Mouse (Mus musculus): ENCODE measurements at regions not wholly inside any gene's neighbourhood (a gene's known extent, or its start where the extent isn't known, plus 50 kb on each side); places are given as distances from the start of the nearest gene placed in this dataset.

- no peak for DNase-seq (ENCODE audit: low spot score in 2 of 2)
These were observed 338.4 kb downstream of the Btg1 start for GRCm38 (mm10) chr10:96955036-96955775.

- no peak for DNase-seq (ENCODE audit: low spot score in 2 of 2)
These were observed 339.1 kb downstream of the Btg1 start for GRCm38 (mm10) chr10:96955776-96956448.

- DNase-seq (ENCODE audit: low spot score in 2 of 2): no peak
These were observed 339.6 kb downstream of the Btg1 start for GRCm38 (mm10) chr10:96956449-96956834.

GRCm38 (mm10) chr10:96957019-96957418 lies 340.2 kb downstream of the Btg1 start:
- DNase-seq (ENCODE audit: low spot score in 2 of 2): no peak

GRCm38 (mm10) chr10:96969825-96970224 lies 353.0 kb downstream of the Btg1 start:
- no peak for DNase-seq (ENCODE audit: low spot score in 2 of 2)

GRCm38 (mm10) chr10:96970737-96971136 lies 353.9 kb downstream of the Btg1 start:
- DNase-seq (ENCODE audit: low spot score in 2 of 2): no peak

- DNase-seq (ENCODE audit: low spot score in 2 of 2): no peak
These were observed 355.0 kb downstream of the Btg1 start for GRCm38 (mm10) chr10:96971810-96972209.

- no peak for DNase-seq (ENCODE audit: low spot score in 2 of 2)
These were observed 357.6 kb downstream of the Btg1 start for GRCm38 (mm10) chr10:96974326-96974977.

GRCm38 (mm10) chr10:96976691-96977090 lies 359.9 kb downstream of the Btg1 start:
- DNase-seq (ENCODE audit: low spot score in 2 of 2): no peak

- DNase-seq (ENCODE audit: low spot score in 2 of 2): no peak
These were observed 363.7 kb downstream of the Btg1 start for GRCm38 (mm10) chr10:96980494-96980831.

GRCm38 (mm10) chr10:96980832-96981515 lies 364.2 kb downstream of the Btg1 start:
- no peak for DNase-seq (ENCODE audit: low spot score in 2 of 2)

GRCm38 (mm10) chr10:96981516-96981869 lies 364.7 kb downstream of the Btg1 start:
- DNase-seq (ENCODE audit: low spot score in 2 of 2): no peak

GRCm38 (mm10) chr10:97000871-97001270 lies 384.1 kb downstream of the Btg1 start:
- DNase-seq (ENCODE audit: low spot score in 2 of 2): no peak

GRCm38 (mm10) chr10:97008873-97009272 lies 392.1 kb downstream of the Btg1 start:
- no peak for DNase-seq (ENCODE audit: low spot score in 2 of 2)

- DNase-seq (ENCODE audit: low spot score in 2 of 2): no peak
These were observed 393.1 kb downstream of the Btg1 start for GRCm38 (mm10) chr10:97009859-97010258.

- DNase-seq (ENCODE audit: low spot score in 2 of 2): no peak
These were observed 401.8 kb downstream of the Btg1 start for GRCm38 (mm10) chr10:97018641-97019040.

GRCm38 (mm10) chr10:97028776-97029175 lies 412.0 kb downstream of the Btg1 start:
- DNase-seq (ENCODE audit: low spot score in 2 of 2): no peak

GRCm38 (mm10) chr10:97030996-97031395 lies 414.2 kb downstream of the Btg1 start:
- DNase-seq (ENCODE audit: low spot score in 2 of 2): no peak

GRCm38 (mm10) chr10:97035371-97035786 lies 418.6 kb downstream of the Btg1 start:
- no peak for DNase-seq (ENCODE audit: low spot score in 2 of 2)

GRCm38 (mm10) chr10:97038025-97038424 lies 421.2 kb downstream of the Btg1 start:
- no peak for DNase-seq (ENCODE audit: low spot score in 2 of 2)

GRCm38 (mm10) chr10:97047566-97047965 lies 430.8 kb downstream of the Btg1 start:
- DNase-seq (ENCODE audit: low spot score in 2 of 2): no peak

- no peak for DNase-seq (ENCODE audit: low spot score in 2 of 2)
These were observed 431.2 kb downstream of the Btg1 start for GRCm38 (mm10) chr10:97047996-97048395.

Measured in thymus, postnatal 10 days (tissue).